30 mouse cellular contexts compared by ENCODE assay signal in genomic region chr12:13094111-13094851, GRCm38 (mm10).
DNase-seq lines count a peak whose midpoint lies in the region; ATAC-seq and TF ChIP-seq lines count a peak whose summit lies in the region.
"Had no signal": no experiment of that assay in that cellular context is flagged by ENCODE, and none has a peak within 500 bp of the region (broad histone marks: within the 10 kb centered on the region; RNA-seq: fewer than 3 reads in every experiment).

No protein-coding gene starts in this region.

- H3K27me3 ChIP-seq in lung, embryonic 14.5 days (ENCODE audit: insufficient read depth, low read length): no peaks in the 10 kb centered on the region
- H3K27me3 ChIP-seq: CH12.LX; embryonic facial prominence, embryonic 15.5 days; forebrain, embryonic 12.5 days; hindbrain, embryonic 15.5 days; kidney, embryonic 15.5 days; limb, embryonic 15.5 days; liver, embryonic 13.5 days had no signal

- peak; percentile 92 for ATAC-seq in frontal cortex, adult (ENCODE audit: low TSS enrichment)
- 0 out of 2 replicates have a peak, but pooled peaks have one; percentile 40 for ATAC-seq in lung, embryonic 14.5 days (ENCODE audit: insufficient read depth)
- ATAC-seq: forebrain, postnatal 0 days; inflammation-experienced regulatory T-cells, adult 6 months had no signal

- H3K9ac ChIP-seq in lung, embryonic 14.5 days: no peak overlapping the region
- H3K9ac ChIP-seq: embryonic facial prominence, embryonic 15.5 days; forebrain, embryonic 12.5 days; forebrain, postnatal 0 days; hindbrain, embryonic 15.5 days; kidney, embryonic 15.5 days; limb, embryonic 15.5 days; liver, embryonic 13.5 days had no signal

- H3K9me3 ChIP-seq in lung, embryonic 14.5 days (ENCODE audit: low read depth, low read length): no peaks in the 10 kb centered on the region
- H3K9me3 ChIP-seq: embryonic facial prominence, embryonic 10.5 days; embryonic facial prominence, embryonic 15.5 days; forebrain, embryonic 12.5 days; hindbrain, embryonic 10.5 days; hindbrain, embryonic 15.5 days; kidney, embryonic 15.5 days; limb, embryonic 15.5 days; liver, embryonic 13.5 days had no signal

- WGBS in lung, embryonic 14.5 days: 22% methylated on average over 9 of the region's 9 CpGs

- TF ChIP-seq CTCF in lung, embryonic 14.5 days (IDR thresholded peaks at IDR 0.05; ENCODE audit: low read depth): no peak

- DNase-seq in frontal cortex, postnatal 10 days (ENCODE audit: low spot score in 2 of 2): no peak
- no peak for DNase-seq in lung, embryonic 14.5 days
- DNase-seq in lung, postnatal 4 days: no peak
- peak; percentile 70 to 71 for DNase-seq in right cerebral cortex, adult 2 months (ENCODE audit: low spot score in 2 of 2)
- DNase-seq in adrenal gland, postnatal 14 days: no peak
- DNase-seq in c-Kit-positive CD71-positive TER-119-positive erythroid progenitor cells, embryonic 14.5 days (ENCODE audit: low spot score): no peak
- DNase-seq: adrenal gland, postnatal 10 days; cerebellum, adult 8-10 months; cerebellum, postnatal 25 days; forebrain, postnatal 0 days; gastrocnemius, postnatal 10 days; heart, postnatal 14 days; kidney, adult 18-20 months; kidney, postnatal 36 days; liver, embryonic 13.5 days; lung, adult 18-20 months; lung, postnatal 10 days; midbrain, embryonic 14.5 days; thymus, postnatal 4 days had no signal

- H3K4me3 ChIP-seq in lung, embryonic 14.5 days (ENCODE audit: low read depth, low read length): no peak overlapping the region
- H3K4me3 ChIP-seq: embryonic facial prominence, embryonic 10.5 days; embryonic facial prominence, embryonic 15.5 days; forebrain, embryonic 12.5 days; hindbrain, embryonic 10.5 days; hindbrain, embryonic 15.5 days; kidney, embryonic 15.5 days; layer of hippocampus, adult 2 months; limb, embryonic 15.5 days; liver, embryonic 13.5 days had no signal

- H3K36me3 ChIP-seq in lung, embryonic 14.5 days (ENCODE audit: insufficient read depth): no peaks in the 10 kb centered on the region
- H3K36me3 ChIP-seq: embryonic facial prominence, embryonic 10.5 days; embryonic facial prominence, embryonic 15.5 days; forebrain, embryonic 12.5 days; hindbrain, embryonic 10.5 days; hindbrain, embryonic 15.5 days; kidney, embryonic 15.5 days; limb, embryonic 15.5 days; liver, embryonic 13.5 days had no signal

- H3K27ac ChIP-seq in lung, embryonic 14.5 days (ENCODE audit: low read depth): no peak overlapping the region
- H3K27ac ChIP-seq: embryonic facial prominence, embryonic 10.5 days; embryonic facial prominence, embryonic 15.5 days; forebrain, embryonic 12.5 days; hindbrain, embryonic 10.5 days; hindbrain, embryonic 15.5 days; kidney, embryonic 15.5 days; layer of hippocampus, adult 2 months; limb, embryonic 15.5 days; liver, embryonic 13.5 days had no signal

- H3K4me1 ChIP-seq in lung, embryonic 14.5 days (ENCODE audit: insufficient read depth): peaks cover 6% of the 10 kb centered on the region; the same call in 1 of the 2 replicates
- H3K4me1 ChIP-seq: embryonic facial prominence, embryonic 15.5 days; forebrain, embryonic 12.5 days; hindbrain, embryonic 10.5 days; hindbrain, embryonic 15.5 days; limb, embryonic 15.5 days; liver, embryonic 13.5 days had no signal

- no peak overlapping the region for H3K4me2 ChIP-seq in lung, embryonic 14.5 days
- H3K4me2 ChIP-seq: embryonic facial prominence, embryonic 15.5 days; forebrain, embryonic 12.5 days; hindbrain, embryonic 15.5 days; kidney, embryonic 15.5 days; limb, embryonic 15.5 days; liver, embryonic 13.5 days had no signal

Comparison
In these comparisons a context has a peak if more than half of its experiments do, and no peak if none do; other contexts are left out.
1. DNase-seq: peak in right cerebral cortex, adult 2 months (2 of 2); none in frontal cortex, postnatal 10 days (0 of 2), lung, embryonic 14.5 days (single experiment), lung, postnatal 4 days (0 of 2), adrenal gland, postnatal 14 days (single experiment) and c-Kit-positive CD71-positive TER-119-positive erythroid progenitor cells, embryonic 14.5 days (single experiment).